Mouse (Mus musculus): ENCODE results near the gene Rbsn. TPM values are rescaled to one million over a fixed set of nuclear protein-coding genes. Genes with fewer than 3 reads are reported as not detected.

Rbsn gene
- total RNA-seq (2023) = 47.3 TPM

GRCm38 (mm10) chr6:92214773-92215449, at the start of gene Rbsn:
TSS of gene Rbsn (minus strand) at chr6:92214925.

GRCm38 (mm10) chr6:92244591-92244990, 29.9 kb upstream of the Rbsn start, which contains the start of gene Trh:
TSS of gene Trh (minus strand) at chr6:92244650.

GRCm38 (mm10) chr6:92183621-92184131, 31.0 kb downstream of the Rbsn start, which contains the start of gene Mrps25:
TSS of gene Mrps25 (minus strand) at chr6:92184033.

Other genes with a start within 250 kb of the Rbsn start
- not detected for gene Fgd5, start 236.0 kb downstream of the Rbsn start, total RNA-seq (2023)
- gene Nr2c2, start 123.5 kb downstream of the Rbsn start, total RNA-seq (2023) = 99.8 TPM
- 13.6 TPM for gene Mrps25, start 30.9 kb downstream of the Rbsn start, total RNA-seq (2023)
- gene Trh, start 29.7 kb upstream of the Rbsn start, total RNA-seq (2023) = not detected